Mouse (Mus musculus) monocyte, adult 2 months (primary cell): Measurements from ENCODE around the gene 4930435E12Rik.

Experiments
- DNase-seq, 2 experiments: peaks; one replicate each; pipeline ENCODE4 v3.0.0; 2022; ENCODE audit warnings: low spot score in 2 of 2, low read depth in 1 of 2

The 4930435E12Rik gene

DNA sequence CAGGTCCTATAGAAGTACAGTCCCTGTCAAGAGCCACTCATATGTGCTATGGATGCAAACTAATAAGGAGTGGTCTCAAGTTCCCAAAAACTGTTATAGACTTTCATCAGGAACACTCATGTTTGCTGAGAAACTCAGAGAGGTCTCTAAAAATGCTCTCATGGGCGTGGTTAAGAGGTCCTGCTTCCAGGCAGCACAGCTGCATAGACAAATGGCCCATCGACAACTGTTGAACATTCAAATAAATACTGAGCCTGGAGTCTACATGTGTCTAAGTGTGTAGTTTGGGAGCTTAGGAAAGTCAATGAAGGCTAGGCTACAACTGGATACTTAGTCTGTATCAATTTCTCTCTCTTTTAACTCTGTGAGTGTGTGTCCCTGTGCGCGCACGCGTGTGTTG, 57.4 kb downstream of the 4930435E12Rik start:
- no peak for DNase-seq

DNA sequence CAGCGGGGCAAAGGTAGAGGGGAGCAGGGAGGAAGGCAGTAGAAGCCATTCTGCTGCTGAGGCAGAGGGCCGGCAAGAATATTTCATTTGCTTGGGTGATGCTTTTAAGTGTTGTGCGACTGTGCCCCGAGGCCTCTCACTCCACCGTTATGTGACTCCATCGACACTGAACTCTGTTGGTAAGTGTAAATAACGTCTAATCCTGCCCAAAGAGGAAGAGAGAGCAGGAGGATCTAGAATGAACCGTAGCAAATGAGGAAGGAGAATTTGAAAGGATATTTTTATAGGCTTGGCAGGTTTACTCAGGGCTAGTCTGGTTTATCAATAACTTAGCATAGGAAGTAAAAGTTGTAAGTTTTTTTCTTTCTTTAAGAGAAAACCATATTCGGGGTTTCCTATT, 59.0 kb downstream of the 4930435E12Rik start:
- DNase-seq: no peak

DNA sequence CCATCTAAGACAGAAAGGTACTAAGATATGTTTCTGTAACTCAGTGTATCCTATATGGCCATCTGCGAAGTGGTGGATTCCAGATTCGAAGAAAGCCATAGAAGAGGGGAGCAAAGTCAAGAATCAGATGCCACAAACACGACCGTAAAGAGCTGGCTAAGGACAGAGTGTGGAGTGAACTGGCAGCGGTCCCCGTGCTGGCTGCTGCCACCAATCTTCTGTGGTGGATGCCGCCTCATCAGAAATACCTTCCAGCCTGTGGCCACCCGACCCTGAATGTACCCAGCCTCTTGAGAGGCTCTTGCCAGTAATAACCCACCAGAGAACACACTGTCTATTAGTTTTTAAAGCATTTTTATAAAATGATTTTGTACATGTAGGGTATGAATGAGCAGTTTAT, 60.2 kb downstream of the 4930435E12Rik start:
- DNase-seq: no peak

DNA sequence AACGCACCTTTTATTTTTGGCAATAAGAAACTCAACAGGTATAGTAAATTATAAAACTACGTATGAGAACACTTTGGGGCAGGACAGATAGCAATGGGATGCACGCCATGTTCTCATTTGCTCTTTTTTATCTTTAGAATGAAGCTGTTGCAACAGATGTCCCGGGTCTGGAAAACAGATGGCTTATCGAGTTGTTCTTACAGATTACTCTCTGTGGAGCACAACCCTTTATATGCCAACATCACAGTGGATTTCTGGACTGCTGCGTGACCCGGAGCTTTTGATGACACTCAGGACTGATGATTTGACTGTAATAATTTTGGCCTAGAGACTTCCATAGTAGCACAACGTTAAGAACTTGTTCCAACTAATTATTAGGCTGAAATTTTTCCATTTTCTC, 60.8 kb downstream of the 4930435E12Rik start:
- DNase-seq: no peak

DNA sequence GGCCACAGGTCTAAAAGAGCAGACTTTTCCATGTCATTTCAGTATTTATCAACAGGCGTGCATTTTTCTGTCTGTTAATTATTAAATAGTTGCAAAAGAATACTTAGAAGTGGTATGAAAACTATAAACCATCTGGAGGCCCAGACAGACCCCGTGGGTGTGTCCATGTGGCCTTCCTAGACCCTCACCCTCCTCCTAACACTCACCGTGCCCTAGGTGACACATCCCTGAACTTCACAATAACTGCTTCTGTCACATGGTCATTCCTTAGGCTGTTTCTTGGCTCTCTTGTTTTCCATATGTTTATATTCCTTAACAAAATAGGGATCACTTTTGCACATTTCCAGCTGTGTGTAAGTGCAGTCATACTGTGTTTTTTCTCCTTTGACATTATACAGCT, 61.9 kb downstream of the 4930435E12Rik start:
- no peak for DNase-seq

DNA sequence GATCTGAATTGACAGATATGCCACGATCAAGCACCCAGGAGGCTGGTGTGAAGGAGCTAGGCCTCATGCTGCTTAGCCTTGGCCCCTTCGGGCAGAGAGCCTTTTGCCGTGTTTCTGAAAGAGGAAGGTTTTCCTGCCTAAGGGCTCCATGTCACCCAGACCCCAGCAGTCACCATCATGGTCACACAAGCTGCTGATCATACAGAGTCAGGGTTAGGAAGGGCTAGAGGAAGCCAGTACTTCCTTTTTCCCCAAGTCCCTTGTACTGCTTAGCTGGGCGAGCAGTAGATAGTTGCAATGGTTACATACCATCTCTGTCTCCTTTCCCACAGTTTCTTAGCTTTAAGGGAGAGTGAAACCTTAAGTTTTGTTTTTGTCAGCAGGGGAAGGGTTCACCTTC, 65.0 kb downstream of the 4930435E12Rik start:
- DNase-seq: no peak

DNA sequence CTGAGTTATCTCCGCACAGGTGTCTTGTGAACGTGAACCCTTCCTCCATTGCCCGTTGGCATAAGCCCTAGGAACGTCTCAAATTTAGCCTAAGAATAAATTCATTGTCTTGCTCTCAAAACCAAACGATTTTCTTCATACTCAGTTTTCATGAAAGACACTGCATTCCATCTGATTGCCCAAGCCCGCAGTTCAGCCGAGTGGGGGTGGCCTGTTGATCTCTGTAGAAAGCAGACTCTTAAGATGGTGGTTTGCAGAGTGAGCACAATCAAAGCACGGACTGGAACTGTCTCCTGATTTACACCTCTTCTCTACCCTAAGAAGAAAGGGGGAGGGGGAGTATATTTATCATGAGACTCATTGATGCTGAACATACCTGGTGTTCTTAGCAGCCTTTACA, 66.1 kb downstream of the 4930435E12Rik start:
- DNase-seq: no peak
